Mouse (Mus musculus) CH12.LX (cell line): ENCODE data around the gene Ampd3.

Source experiments
- CHD2 ChIP-seq: IDR thresholded peaks from 2 replicates; pipeline ENCODE4 v1.6.1; 2011; ENCODE audit warnings: low read length, improper control_type of control experiment
- MAFK ChIP-seq: IDR thresholded peaks from 2 replicates; pipeline ENCODE4 v1.6.1; 2011; ENCODE audit warnings: low read length, improper control_type of control experiment; ENCODE audit not compliant: insufficient replicate concordance
- POLR2A ChIP-seq: IDR thresholded peaks from 2 replicates; pipeline ENCODE4 v1.6.1; 2011; ENCODE audit warnings: low read depth, mild to moderate bottlenecking, improper control_type of control experiment, low read length
- POLR2AphosphoS2 ChIP-seq: IDR thresholded peaks from 2 replicates; pipeline ENCODE4 v1.6.1; 2011; ENCODE audit warnings: low read depth, low read length, improper control_type of control experiment
- RAD21 ChIP-seq: IDR thresholded peaks from 2 replicates; pipeline ENCODE4 v1.6.1; 2011; ENCODE audit warnings: low read depth, mild to moderate bottlenecking, low read length, improper control_type of control experiment, moderate library complexity

- TF ChIP-seq POLR2A (no peak), POLR2AphosphoS2 (no peak), MAFK (no peak), RAD21 (no peak), CHD2 (no peak)
These were observed 11.6 kb upstream of the Ampd3 start for GRCm38 (mm10) chr7:110756440-110756839.
